Mouse (Mus musculus): ENCODE measurements at regions not wholly inside any gene's neighbourhood (a gene's known extent, or its start where the extent isn't known, plus 50 kb on each side); places are given as distances from the start of the nearest gene placed in this dataset.

- TF ChIP-seq EP300 (IDR thresholded peaks at IDR 0.05; ENCODE audit: low read depth), result no peak
- no peak for TF ChIP-seq CTCF (IDR thresholded peaks at IDR 0.05; ENCODE audit: low read depth)
Measured at GRCm38 (mm10) chr14:28798290-28798689, 219.7 kb upstream of the Lrtm1 start.
